Mouse (Mus musculus) cerebellum, postnatal 36 days (tissue): ENCODE results near the gene Iqca.

Source experiments
- DNase-seq, 2 experiments: peaks; one replicate each; pipeline ENCODE4 v3.0.0; 2021 to 2022; ENCODE audit warnings: mixed read lengths in 2 of 2

Gene Iqca

GRCm38 (mm10) chr1:90131982-90132381, 21.2 kb downstream of the Iqca start:
- no peak for DNase-seq

GRCm38 (mm10) chr1:90124561-90124960, 28.6 kb downstream of the Iqca start:
- no peak for DNase-seq

GRCm38 (mm10) chr1:90120706-90121105, 32.5 kb downstream of the Iqca start:
- DNase-seq: no peak

GRCm38 (mm10) chr1:90119214-90119613, 34.0 kb downstream of the Iqca start:
- no peak for DNase-seq

- no peak for DNase-seq
These were observed 36.0 kb downstream of the Iqca start for GRCm38 (mm10) chr1:90117207-90117606.

GRCm38 (mm10) chr1:90114586-90114985, 38.6 kb downstream of the Iqca start:
- no peak for DNase-seq

- DNase-seq: no peak
These were observed 39.5 kb downstream of the Iqca start for GRCm38 (mm10) chr1:90113655-90114244.

GRCm38 (mm10) chr1:90112669-90113068, 40.5 kb downstream of the Iqca start:
- no peak for DNase-seq

- DNase-seq: no peak
These were observed 41.9 kb downstream of the Iqca start for GRCm38 (mm10) chr1:90111198-90111839.

- DNase-seq: no peak
These were observed 49.2 kb downstream of the Iqca start for GRCm38 (mm10) chr1:90103896-90104487.

GRCm38 (mm10) chr1:90100360-90101232, 52.6 kb downstream of the Iqca start:
- no peak for DNase-seq

GRCm38 (mm10) chr1:90092816-90093493, 60.2 kb downstream of the Iqca start:
- no peak for DNase-seq

- DNase-seq: no peak
These were observed 64.8 kb downstream of the Iqca start for GRCm38 (mm10) chr1:90088192-90088990.

- DNase-seq: no peak
These were observed 66.7 kb downstream of the Iqca start for GRCm38 (mm10) chr1:90086461-90086860.

GRCm38 (mm10) chr1:90085526-90086157, 67.6 kb downstream of the Iqca start:
- DNase-seq: no peak

GRCm38 (mm10) chr1:90076291-90076690, 76.9 kb downstream of the Iqca start:
- DNase-seq: peak; percentile 5 to 9

- no peak for DNase-seq
These were observed 78.4 kb downstream of the Iqca start for GRCm38 (mm10) chr1:90074779-90075178.

GRCm38 (mm10) chr1:90071812-90072580, 81.2 kb downstream of the Iqca start:
- no peak for DNase-seq

- peak; percentile 54 to 65 for DNase-seq
These were observed 92.6 kb downstream of the Iqca start for GRCm38 (mm10) chr1:90060599-90060998.

- no peak for DNase-seq
These were observed 93.1 kb downstream of the Iqca start for GRCm38 (mm10) chr1:90060054-90060453.

- DNase-seq: no peak
These were observed 98.2 kb downstream of the Iqca start for GRCm38 (mm10) chr1:90054991-90055390.
